Mouse (Mus musculus): Measurements from ENCODE around the gene Zdhhc14. TPM values are rescaled to one million over a fixed set of nuclear protein-coding genes. Genes with fewer than 3 reads are reported as not detected.

Gene Zdhhc14
- total and polyA plus RNA-seq, 3 experiments = 1.1 to 21.4 (median 7.3) TPM

- no peaks in the 10 kb centered on the region for H3K9me3 ChIP-seq (replicated peaks)
- no peak overlapping the region for H3K4me3 ChIP-seq (ENCODE audit: low read depth, low read length)
- H3K27me3 ChIP-seq (ENCODE audit: insufficient read depth, low read length) = no peaks in the 10 kb centered on the region
- H3K4me1 ChIP-seq (ENCODE audit: insufficient read depth, low read depth, low read length) = peaks cover 11% of the 10 kb centered on the region; the same call in 1 of the 2 replicates
- ATAC-seq (ENCODE audit: extremely low read depth, insufficient number of reproducible peaks, low FRiP score, poor library complexity, severe bottlenecking) = no peak
- DNase-seq (ENCODE audit: low spot score) = no peak
- peaks cover 48% of the 10 kb centered on the region for H3K36me3 ChIP-seq (replicated peaks)
- TF ChIP-seq POLR2AphosphoS5 (IDR thresholded peaks at IDR 0.05; ENCODE audit: insufficient replicate concordance, low read depth, low read length) (no peak), GATA2 (IDR thresholded peaks at IDR 0.05; ENCODE audit: borderline replicate concordance, low read depth, low read length) (no peak), GATA1 (IDR thresholded peaks at IDR 0.05; ENCODE audit: borderline replicate concordance, low read length) (no peak), TAL1 (conservative IDR thresholded peaks at IDR 0.05; ENCODE audit: low read depth, low read length) (no peak), CTCF (IDR thresholded peaks at IDR 0.05; ENCODE audit: low read depth, low read length) (no peak)
These were observed 37.2 kb downstream of the Zdhhc14 start for GRCm38 (mm10) chr17:5529552-5529951.

GRCm38 (mm10) chr17:5532816-5533215 lies 40.5 kb downstream of the Zdhhc14 start:
- TF ChIP-seq GATA2 (IDR thresholded peaks at IDR 0.05; ENCODE audit: borderline replicate concordance, low read depth, low read length) (no peak), CTCF (IDR thresholded peaks at IDR 0.05; ENCODE audit: low read depth, low read length) (no peak), GATA1 (IDR thresholded peaks at IDR 0.05; ENCODE audit: borderline replicate concordance, low read length) (no peak), TAL1 (conservative IDR thresholded peaks at IDR 0.05; ENCODE audit: low read depth, low read length) (no peak), POLR2AphosphoS5 (IDR thresholded peaks at IDR 0.05; ENCODE audit: insufficient replicate concordance, low read depth, low read length) (no peak)
- H3K4me3 ChIP-seq (ENCODE audit: low read depth, low read length) = no peak overlapping the region
- ATAC-seq (ENCODE audit: extremely low read depth, insufficient number of reproducible peaks, low FRiP score, poor library complexity, severe bottlenecking) (no peak), DNase-seq (ENCODE audit: low spot score) (no peak)
- H3K4me1 ChIP-seq (ENCODE audit: insufficient read depth, low read depth, low read length) = peaks cover 15% of the 10 kb centered on the region; the same call in 1 of the 2 replicates
- H3K9me3 ChIP-seq (replicated peaks) = no peaks in the 10 kb centered on the region
- peaks cover 48% of the 10 kb centered on the region for H3K36me3 ChIP-seq (replicated peaks)
- no peaks in the 10 kb centered on the region for H3K27me3 ChIP-seq (ENCODE audit: insufficient read depth, low read length)

GRCm38 (mm10) chr17:5535357-5535756 lies 43.0 kb downstream of the Zdhhc14 start:
- no peak for TF ChIP-seq GATA2 (IDR thresholded peaks at IDR 0.05; ENCODE audit: borderline replicate concordance, low read depth, low read length)
- peak; percentile 44; the same call in 1 of the 2 replicates for TF ChIP-seq CTCF (IDR thresholded peaks at IDR 0.05; ENCODE audit: low read depth, low read length)
- DNase-seq (ENCODE audit: low spot score) (peak; percentile 37), ATAC-seq (ENCODE audit: extremely low read depth, insufficient number of reproducible peaks, low FRiP score, poor library complexity, severe bottlenecking) (no peak)
- Histone ChIP-seq H3K27me3 (ENCODE audit: insufficient read depth, low read length) (no peaks in the 10 kb centered on the region), H3K36me3 (replicated peaks) (peaks cover 40% of the 10 kb centered on the region), H3K9me3 (replicated peaks) (no peaks in the 10 kb centered on the region), H3K4me3 (ENCODE audit: low read depth, low read length) (no peak overlapping the region), H3K4me1 (ENCODE audit: insufficient read depth, low read depth, low read length) (peaks cover 10% of the 10 kb centered on the region; the same call in 1 of the 2 replicates)

- no peaks in the 10 kb centered on the region for H3K9me3 ChIP-seq (replicated peaks)
- peaks cover 10% of the 10 kb centered on the region; the same call in 1 of the 2 replicates for H3K4me1 ChIP-seq (ENCODE audit: insufficient read depth, low read depth, low read length)
- H3K4me3 ChIP-seq (ENCODE audit: low read depth, low read length) = no peak overlapping the region
- peaks cover 43% of the 10 kb centered on the region for H3K36me3 ChIP-seq (replicated peaks)
- DNase-seq (ENCODE audit: low spot score) = no peak
- no peak for ATAC-seq (ENCODE audit: extremely low read depth, insufficient number of reproducible peaks, low FRiP score, poor library complexity, severe bottlenecking)
- no peak for TF ChIP-seq CTCF (IDR thresholded peaks at IDR 0.05; ENCODE audit: low read depth, low read length)
- TF ChIP-seq TAL1 (conservative IDR thresholded peaks at IDR 0.05; ENCODE audit: low read depth, low read length) = no peak
- no peak for TF ChIP-seq GATA1 (IDR thresholded peaks at IDR 0.05; ENCODE audit: borderline replicate concordance, low read length)
- no peak for TF ChIP-seq GATA2 (IDR thresholded peaks at IDR 0.05; ENCODE audit: borderline replicate concordance, low read depth, low read length)
- TF ChIP-seq POLR2AphosphoS5 (IDR thresholded peaks at IDR 0.05; ENCODE audit: insufficient replicate concordance, low read depth, low read length) = no peak
- H3K27me3 ChIP-seq (ENCODE audit: insufficient read depth, low read length) = no peaks in the 10 kb centered on the region
These were observed 44.1 kb downstream of the Zdhhc14 start for GRCm38 (mm10) chr17:5536259-5537094.

- H3K4me1 ChIP-seq (ENCODE audit: insufficient read depth, low read depth, low read length) = peaks cover 9% of the 10 kb centered on the region; the same call in 1 of the 2 replicates
- no peak overlapping the region for H3K4me3 ChIP-seq (ENCODE audit: low read depth, low read length)
- no peaks in the 10 kb centered on the region for H3K27me3 ChIP-seq (ENCODE audit: insufficient read depth, low read length)
- no peak for DNase-seq (ENCODE audit: low spot score)
- TF ChIP-seq POLR2AphosphoS5 (IDR thresholded peaks at IDR 0.05; ENCODE audit: insufficient replicate concordance, low read depth, low read length) (no peak), GATA2 (IDR thresholded peaks at IDR 0.05; ENCODE audit: borderline replicate concordance, low read depth, low read length) (no peak), GATA1 (IDR thresholded peaks at IDR 0.05; ENCODE audit: borderline replicate concordance, low read length) (no peak)
- H3K36me3 ChIP-seq (replicated peaks) = peaks cover 37% of the 10 kb centered on the region
- no peaks in the 10 kb centered on the region for H3K9me3 ChIP-seq (replicated peaks)
- no peak for ATAC-seq (ENCODE audit: extremely low read depth, insufficient number of reproducible peaks, low FRiP score, poor library complexity, severe bottlenecking)
These were observed 44.8 kb downstream of the Zdhhc14 start for GRCm38 (mm10) chr17:5537095-5537575.

- H3K27me3 ChIP-seq (ENCODE audit: insufficient read depth, low read length) = no peaks in the 10 kb centered on the region
- DNase-seq (ENCODE audit: low spot score) (no peak), ATAC-seq (ENCODE audit: extremely low read depth, insufficient number of reproducible peaks, low FRiP score, poor library complexity, severe bottlenecking) (no peak)
- H3K36me3 ChIP-seq (replicated peaks) = peaks cover 33% of the 10 kb centered on the region
- H3K4me3 ChIP-seq (ENCODE audit: low read depth, low read length) = no peak overlapping the region
- H3K9me3 ChIP-seq (replicated peaks) = no peaks in the 10 kb centered on the region
- no peaks in the 10 kb centered on the region; the same call in 1 of the 2 replicates for H3K4me1 ChIP-seq (ENCODE audit: insufficient read depth, low read depth, low read length)
- no peak for TF ChIP-seq GATA1 (IDR thresholded peaks at IDR 0.05; ENCODE audit: borderline replicate concordance, low read length)
- TF ChIP-seq POLR2AphosphoS5 (IDR thresholded peaks at IDR 0.05; ENCODE audit: insufficient replicate concordance, low read depth, low read length) = no peak
- TF ChIP-seq CTCF (IDR thresholded peaks at IDR 0.05; ENCODE audit: low read depth, low read length) = no peak
- no peak for TF ChIP-seq GATA2 (IDR thresholded peaks at IDR 0.05; ENCODE audit: borderline replicate concordance, low read depth, low read length)
- no peak for TF ChIP-seq TAL1 (conservative IDR thresholded peaks at IDR 0.05; ENCODE audit: low read depth, low read length)
These were observed 49.8 kb downstream of the Zdhhc14 start for GRCm38 (mm10) chr17:5542177-5542576.

All from G1E (cell line).